Comparison of ENCODE assay signal across 18 mouse cellular contexts in genomic region chr3:145004422-145004821, GRCm38 (mm10). TPM values are rescaled to one million over a fixed set of nuclear protein-coding genes. Genes with fewer than 3 reads are reported as not detected.
DNase-seq lines count a peak whose midpoint lies in the region; ATAC-seq and TF ChIP-seq lines count a peak whose summit lies in the region.
"Had no signal": no experiment of that assay in that cellular context is flagged by ENCODE, and none has a peak within 500 bp of the region (broad histone marks: within the 10 kb centered on the region; RNA-seq: fewer than 3 reads in every experiment).

No protein-coding gene starts in this region.

- H3K27ac ChIP-seq in heart, postnatal 0 days (ENCODE audit: low read depth), result no peak overlapping the region
- H3K27ac ChIP-seq in heart, embryonic 12.5 days (ENCODE audit: poor library complexity, severe bottlenecking), result no peak overlapping the region
- H3K27ac ChIP-seq in lung, postnatal 0 days (ENCODE audit: low read length), result no peak overlapping the region
- no peak overlapping the region for H3K27ac ChIP-seq in stomach, postnatal 0 days (replicated peaks)
- H3K27ac ChIP-seq: embryonic facial prominence, embryonic 13.5 days; macrophage had no signal

- 25% methylated on average over 5 of the region's 5 CpGs for WGBS in heart, postnatal 0 days
- 32% methylated on average over 5 of the region's 5 CpGs for WGBS in heart, embryonic 12.5 days
- 27% methylated on average over 5 of the region's 5 CpGs for WGBS in lung, postnatal 0 days
- 30% methylated on average over 5 of the region's 5 CpGs for WGBS in stomach, postnatal 0 days

- no peaks in the 10 kb centered on the region for H3K36me3 ChIP-seq in heart, postnatal 0 days (replicated peaks; ENCODE audit: control insufficient read depth, insufficient read depth, low read length)
- no peaks in the 10 kb centered on the region for H3K36me3 ChIP-seq in heart, embryonic 12.5 days
- H3K36me3 ChIP-seq in lung, postnatal 0 days (ENCODE audit: insufficient read depth, low read length), result no peaks in the 10 kb centered on the region
- no peaks in the 10 kb centered on the region for H3K36me3 ChIP-seq in stomach, postnatal 0 days (ENCODE audit: control insufficient read depth, insufficient read depth, low read length)
- H3K36me3 ChIP-seq: embryonic facial prominence, embryonic 13.5 days had no signal

- peak; percentile 28; the same call in 1 of the 2 replicates for TF ChIP-seq CTCF in heart, postnatal 0 days (IDR thresholded peaks at IDR 0.05; ENCODE audit: low read depth)
- TF ChIP-seq CTCF in lung, postnatal 0 days (IDR thresholded peaks at IDR 0.05), result peak; percentile 48
- TF ChIP-seq CTCF in stomach, postnatal 0 days (IDR thresholded peaks at IDR 0.05; ENCODE audit: low read depth), result peak; percentile 68

- no peaks in the 10 kb centered on the region for H3K9me3 ChIP-seq in heart, postnatal 0 days (replicated peaks; ENCODE audit: control insufficient read depth, low read length)
- H3K9me3 ChIP-seq in heart, embryonic 12.5 days (replicated peaks), result no peaks in the 10 kb centered on the region
- H3K9me3 ChIP-seq in lung, postnatal 0 days (ENCODE audit: low read length), result no peaks in the 10 kb centered on the region
- H3K9me3 ChIP-seq in stomach, postnatal 0 days (ENCODE audit: control insufficient read depth, low read length), result no peaks in the 10 kb centered on the region
- H3K9me3 ChIP-seq: embryonic facial prominence, embryonic 13.5 days had no signal

- no peak overlapping the region for H3K9ac ChIP-seq in heart, postnatal 0 days (replicated peaks; ENCODE audit: low read depth, low read length)
- H3K9ac ChIP-seq in heart, embryonic 12.5 days, result no peak overlapping the region
- H3K9ac ChIP-seq in lung, postnatal 0 days (replicated peaks; ENCODE audit: low read depth), result no peak overlapping the region
- H3K9ac ChIP-seq in stomach, postnatal 0 days (ENCODE audit: low read length), result no peak overlapping the region
- H3K9ac ChIP-seq: embryonic facial prominence, embryonic 13.5 days had no signal

- H3K4me1 ChIP-seq in heart, postnatal 0 days (ENCODE audit: control insufficient read depth, insufficient read depth), result no peaks in the 10 kb centered on the region
- H3K4me1 ChIP-seq in heart, embryonic 12.5 days (replicated peaks), result no peaks in the 10 kb centered on the region
- no peaks in the 10 kb centered on the region for H3K4me1 ChIP-seq in lung, postnatal 0 days (ENCODE audit: insufficient read depth, low read depth, low read length)
- no peaks in the 10 kb centered on the region for H3K4me1 ChIP-seq in stomach, postnatal 0 days (replicated peaks; ENCODE audit: control insufficient read depth, insufficient read depth)
- H3K4me1 ChIP-seq: embryonic facial prominence, embryonic 13.5 days had no signal

- H3K4me2 ChIP-seq in heart, postnatal 0 days (ENCODE audit: low read depth, low read length), result no peak overlapping the region
- H3K4me2 ChIP-seq in heart, embryonic 12.5 days, result no peak overlapping the region
- no peak overlapping the region for H3K4me2 ChIP-seq in lung, postnatal 0 days (replicated peaks; ENCODE audit: low read depth, low read length)
- H3K4me2 ChIP-seq in stomach, postnatal 0 days (replicated peaks; ENCODE audit: low read depth), result no peak overlapping the region
- H3K4me2 ChIP-seq: embryonic facial prominence, embryonic 13.5 days; liver, embryonic 11.5 days had no signal

- H3K4me3 ChIP-seq in heart, postnatal 0 days (ENCODE audit: low read depth, low read length), result no peak overlapping the region
- no peak overlapping the region for H3K4me3 ChIP-seq in heart, embryonic 12.5 days
- no peak overlapping the region for H3K4me3 ChIP-seq in lung, postnatal 0 days (ENCODE audit: low read depth, low read length)
- no peak overlapping the region for H3K4me3 ChIP-seq in stomach, postnatal 0 days (ENCODE audit: low read depth, low read length)
- H3K4me3 ChIP-seq: embryonic facial prominence, embryonic 13.5 days had no signal

- no peak for TF ChIP-seq EP300 in heart, postnatal 0 days (IDR thresholded peaks at IDR 0.05; ENCODE audit: low read depth)
- TF ChIP-seq EP300 in lung, postnatal 0 days (IDR thresholded peaks at IDR 0.05), result no peak
- TF ChIP-seq EP300 in stomach, postnatal 0 days (optimal IDR thresholded peaks at IDR 0.05), result no peak

- no peak for ATAC-seq in heart, postnatal 0 days (ENCODE audit: insufficient read depth, low read depth)
- ATAC-seq in heart, embryonic 12.5 days (ENCODE audit: insufficient number of reproducible peaks, low FRiP score), result no peak
- no peak for ATAC-seq in lung, postnatal 0 days
- no peak for ATAC-seq in stomach, postnatal 0 days (ENCODE audit: low FRiP score, low TSS enrichment)
- ATAC-seq in inflammation-experienced regulatory T-cells, adult 6 months, result no peak
- ATAC-seq: intestine, embryonic 16.5 days had no signal

- no peaks in the 10 kb centered on the region for H3K27me3 ChIP-seq in heart, postnatal 0 days (ENCODE audit: control insufficient read depth, insufficient read depth, low read length)
- no peaks in the 10 kb centered on the region for H3K27me3 ChIP-seq in heart, embryonic 12.5 days (replicated peaks)
- no peaks in the 10 kb centered on the region for H3K27me3 ChIP-seq in lung, postnatal 0 days (replicated peaks; ENCODE audit: insufficient read depth, low read length)
- H3K27me3 ChIP-seq in stomach, postnatal 0 days (ENCODE audit: control insufficient read depth, insufficient read depth, low read length), result no peaks in the 10 kb centered on the region
- H3K27me3 ChIP-seq: embryonic facial prominence, embryonic 13.5 days had no signal

- peak; percentile 13 for DNase-seq in heart, postnatal 0 days (ENCODE audit: low spot score)
- peak; percentile 33 for DNase-seq in lung, postnatal 0 days (ENCODE audit: low spot score)
- DNase-seq in lung, postnatal 14 days, result no peak
- DNase-seq in R1 (ENCODE audit: low read depth, low spot score), result peak; percentile 16
- no peak for DNase-seq in stomach, postnatal 0 days (ENCODE audit: low spot score)
- DNase-seq in ovary, postnatal 14 days (ENCODE audit: low spot score), result no peak
- DNase-seq: cerebellum, adult 18-20 months; heart, postnatal 14 days; kidney, postnatal 4 days had no signal

RNA-seq across cellular contexts. Expression of gene Clca1, which starts 28.2 kb away (rescaled TPM):
- not detected in 2 replicates for total RNA-seq in heart, postnatal 0 days (2014; rRNA removed; ENCODE audit: low replicate concordance)
- polyA plus RNA-seq in heart, postnatal 0 days (2015; fragmentation: Nextera tagmentation; extraction: Ambion mirVana), result not detected in 2 replicates
- not detected in 2 replicates for polyA plus RNA-seq in heart, embryonic 12.5 days (2016; fragmentation: Nextera tagmentation; extraction: Ambion mirVana)
- not detected in 2 replicates for polyA plus RNA-seq in lung, postnatal 0 days (2015; fragmentation: Nextera tagmentation; extraction: Ambion mirVana)
- polyA plus RNA-seq in stomach, postnatal 0 days (2015; fragmentation: Nextera tagmentation; extraction: Ambion mirVana), result 6.8 and 20.2 TPM in 2 replicates
- polyA plus RNA-seq in inflammation-experienced regulatory T-cells, adult 6 months (2017; shearing (Covaris generic)), result not detected
- total RNA-seq: granulocyte monocyte progenitor cell, adult 5-6 weeks; left cerebral cortex, adult 18-20 months had no signal
- polyA plus RNA-seq: embryonic facial prominence, embryonic 13.5 days; liver, embryonic 11.5 days; macrophage had no signal

RNA-seq across cellular contexts. Expression of gene Clca4a, which starts 29.6 kb away (rescaled TPM):
- not detected in 2 replicates for total RNA-seq in heart, postnatal 0 days (2014; rRNA removed; ENCODE audit: low replicate concordance)
- polyA plus RNA-seq in heart, postnatal 0 days (2015; fragmentation: Nextera tagmentation; extraction: Ambion mirVana), result not detected in 2 replicates
- polyA plus RNA-seq in heart, embryonic 12.5 days (2016; fragmentation: Nextera tagmentation; extraction: Ambion mirVana), result not detected in 2 replicates
- not detected in 2 replicates for polyA plus RNA-seq in lung, postnatal 0 days (2015; fragmentation: Nextera tagmentation; extraction: Ambion mirVana)
- polyA plus RNA-seq in stomach, postnatal 0 days (2015; fragmentation: Nextera tagmentation; extraction: Ambion mirVana), result 0.06 and 0.07 TPM in 2 replicates
- polyA plus RNA-seq in inflammation-experienced regulatory T-cells, adult 6 months (2017; shearing (Covaris generic)), result not detected
- total RNA-seq: granulocyte monocyte progenitor cell, adult 5-6 weeks; heart, postnatal 14 days; left cerebral cortex, adult 18-20 months had no signal
- polyA plus RNA-seq: intestine, embryonic 16.5 days; liver, embryonic 11.5 days; macrophage; testis, adult 2 months had no signal

Comparison
In these comparisons a context has a peak if more than half of its experiments do, and no peak if none do; other contexts are left out.
1. DNase-seq: peak in heart, postnatal 0 days (single experiment), lung, postnatal 0 days (single experiment) and R1 (single experiment); none in lung, postnatal 14 days (single experiment), stomach, postnatal 0 days (single experiment) and ovary, postnatal 14 days (single experiment).
2. Peak in every context shown above with its lines, with median percentiles within 50 percentile points of each other: CTCF ChIP-seq.